Mouse (Mus musculus): ENCODE measurements around the gene 4930572O03Rik. TPM values are rescaled to one million over a fixed set of nuclear protein-coding genes. Genes with fewer than 3 reads are reported as not detected.
"Not testable (repeated sequence)": the region's sequence is repeated elsewhere in the genome, so short reads cannot be mapped to it uniquely, and the experiment has no call there.

4930572O03Rik gene
- total RNA-seq (2021): not detected
- long read RNA-seq, experiment 1: 0 reads
- long read RNA-seq, experiment 2: 0 reads

DNA sequence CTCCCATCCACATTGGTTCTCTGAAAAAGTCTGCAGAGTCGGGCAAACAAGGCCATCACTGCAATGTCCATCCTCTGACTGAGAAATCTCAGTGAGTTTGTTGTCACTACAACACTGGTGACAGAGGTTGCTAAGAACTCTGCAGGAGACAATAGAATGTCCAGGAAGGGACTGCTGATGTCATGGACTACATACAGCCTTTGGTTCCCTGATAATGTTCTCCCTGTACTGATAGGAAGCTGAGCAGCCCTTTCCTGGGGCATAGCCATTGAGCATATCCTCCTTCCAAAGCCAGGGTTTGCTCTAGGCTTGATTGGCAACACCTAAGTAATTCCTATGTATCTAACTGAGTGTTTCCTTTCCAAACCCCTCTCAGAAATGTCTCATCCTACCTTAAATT is at the start of gene 4930572O03Rik:
4930572O03Rik (minus strand) TSS at position 101 of the 400 bp plus-strand sequence.
- DNase-seq: not testable (repeated sequence)

DNA sequence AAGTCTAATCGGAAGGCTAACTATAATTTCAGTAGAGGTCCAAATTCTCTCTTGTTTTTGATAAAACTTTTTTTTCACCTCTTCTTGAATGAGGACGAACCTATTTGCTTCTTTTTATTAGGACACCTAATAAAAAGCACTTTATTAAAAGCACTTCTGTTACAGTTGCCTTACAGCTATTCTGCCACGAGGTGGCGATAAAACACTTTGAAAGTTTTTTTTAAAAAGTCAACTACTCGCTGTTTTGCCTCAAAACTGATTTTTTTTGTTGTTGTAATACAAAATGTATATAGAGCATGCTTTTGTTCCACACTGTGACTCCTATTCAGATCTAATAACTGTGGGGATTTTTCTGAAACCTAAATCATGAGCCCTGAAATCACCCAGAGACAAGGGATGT is 46.0 kb upstream of the 4930572O03Rik start:
- peak in 1 of 2 experiments; percentile 19 for DNase-seq

DNA sequence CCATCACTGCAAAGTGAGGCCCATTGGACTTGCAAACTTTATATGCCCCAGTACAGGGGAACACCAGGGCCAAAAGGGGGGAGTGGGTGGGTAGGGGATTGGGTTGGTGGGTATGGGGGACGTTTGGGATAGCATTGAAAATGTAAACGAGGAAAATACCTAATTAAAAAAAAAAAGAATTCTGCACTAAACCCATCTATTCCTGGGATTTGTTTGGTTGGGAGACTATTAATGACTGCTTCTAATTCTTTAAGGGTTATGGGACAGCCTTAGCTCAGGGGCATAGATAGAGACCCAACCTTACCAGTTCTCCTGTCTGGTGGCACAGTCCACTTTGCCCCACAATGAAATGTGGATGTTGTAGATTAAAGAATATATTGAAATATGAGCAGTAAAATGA is 40.9 kb upstream of the 4930572O03Rik start:
- not testable (repeated sequence) for DNase-seq

DNA sequence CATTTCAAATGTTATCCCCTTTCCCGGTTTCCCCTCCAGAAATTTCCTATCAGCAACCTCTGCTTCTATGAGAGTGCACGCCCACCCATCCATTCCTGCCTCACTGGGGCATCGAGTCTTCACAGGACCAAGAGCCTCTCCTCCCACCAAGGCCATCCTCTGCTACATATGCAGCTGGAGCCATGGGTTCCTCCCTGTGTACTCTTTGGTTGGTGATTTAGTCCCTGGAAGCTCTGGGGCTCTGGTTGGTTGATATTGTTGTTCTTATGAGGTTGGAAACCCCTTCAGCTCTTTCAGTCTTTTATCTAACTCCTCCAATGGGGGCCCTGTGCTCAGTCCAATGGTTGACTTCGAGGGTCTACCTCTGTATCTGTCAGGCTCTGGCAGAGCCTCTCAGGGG is 35.0 kb upstream of the 4930572O03Rik start:
- DNase-seq: not testable (repeated sequence)

DNA sequence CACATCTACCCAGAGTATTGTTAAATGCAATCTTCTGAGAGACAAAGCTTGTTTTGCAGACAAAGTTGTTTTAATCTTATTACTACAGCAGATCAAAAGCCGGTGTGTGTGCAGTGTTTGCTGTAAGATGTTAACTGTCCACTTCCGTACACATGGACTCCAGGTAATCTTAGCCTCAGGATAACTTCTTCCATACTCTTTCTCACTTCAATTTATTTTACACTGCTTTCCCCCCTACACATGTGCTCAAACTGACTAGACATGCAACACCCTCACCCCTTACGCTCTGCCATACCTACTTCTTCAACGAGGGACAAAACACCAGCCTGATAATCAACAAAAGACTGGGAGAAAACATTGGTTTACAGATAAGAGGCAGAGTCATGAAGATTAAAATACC is 34.0 kb upstream of the 4930572O03Rik start:
- DNase-seq: not testable (repeated sequence)

DNA sequence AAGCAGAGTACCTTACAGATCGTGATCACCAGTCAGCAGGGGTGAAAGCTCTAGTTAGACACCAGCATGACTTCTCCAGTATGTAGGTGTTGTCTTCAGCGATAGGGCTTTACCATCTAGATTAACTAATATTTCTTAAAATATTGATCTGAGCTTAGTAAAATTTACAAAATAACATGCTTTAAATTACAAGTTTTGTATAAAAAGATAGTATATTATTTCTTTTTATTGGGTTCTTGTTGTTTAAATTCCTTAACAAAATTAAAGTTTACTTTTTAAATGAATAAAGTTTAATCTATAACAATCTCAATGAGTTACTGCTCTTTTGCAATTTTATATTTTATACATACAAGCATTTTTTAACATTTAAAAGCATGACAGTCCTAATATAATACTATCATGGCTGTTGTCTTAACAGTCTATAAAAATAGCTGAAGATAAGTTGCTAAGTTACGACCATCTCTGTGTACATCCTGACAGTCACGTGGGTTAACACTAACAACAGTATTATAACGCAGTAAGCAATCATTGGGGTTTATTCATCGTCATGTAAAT is 32.9 kb upstream of the 4930572O03Rik start:
- DNase-seq: not testable (repeated sequence)

DNA sequence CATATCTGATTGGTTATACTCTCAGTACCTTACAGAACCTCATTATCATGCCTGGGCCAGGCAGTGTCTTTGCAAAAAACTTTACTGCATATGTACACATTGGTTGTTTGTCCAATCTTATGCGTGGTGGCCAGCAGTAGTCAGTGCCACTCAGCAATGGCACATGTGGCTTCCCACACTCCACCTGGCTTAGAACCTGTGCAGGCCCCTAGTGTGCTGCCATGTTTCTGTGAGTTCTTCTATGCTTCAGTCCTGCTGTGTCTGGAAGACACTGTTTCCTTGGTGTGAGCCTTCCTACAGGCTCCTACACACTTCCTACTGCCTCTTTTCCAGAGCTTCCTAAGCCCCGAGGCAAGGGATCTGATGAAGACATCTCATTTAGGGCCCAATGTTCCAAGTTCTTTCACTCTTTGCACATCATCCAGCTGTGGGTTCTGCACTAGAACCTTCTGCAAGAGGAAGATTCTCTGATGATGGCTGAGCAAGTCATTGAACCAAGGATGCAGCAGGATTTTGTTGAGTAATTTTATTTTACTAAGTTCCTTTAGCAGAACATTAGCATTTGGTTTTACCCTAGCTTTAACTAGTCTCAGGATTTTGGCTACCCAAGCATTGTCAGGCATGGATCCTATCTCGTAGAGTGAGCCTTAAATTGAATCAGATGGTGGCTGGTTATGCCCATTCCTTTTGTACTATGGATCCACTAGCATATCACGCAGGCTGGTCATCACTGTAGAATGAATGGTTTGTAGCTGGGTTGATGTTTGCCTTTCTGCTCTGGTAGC is 32.2 kb upstream of the 4930572O03Rik start:
- DNase-seq: not testable (repeated sequence)

DNA sequence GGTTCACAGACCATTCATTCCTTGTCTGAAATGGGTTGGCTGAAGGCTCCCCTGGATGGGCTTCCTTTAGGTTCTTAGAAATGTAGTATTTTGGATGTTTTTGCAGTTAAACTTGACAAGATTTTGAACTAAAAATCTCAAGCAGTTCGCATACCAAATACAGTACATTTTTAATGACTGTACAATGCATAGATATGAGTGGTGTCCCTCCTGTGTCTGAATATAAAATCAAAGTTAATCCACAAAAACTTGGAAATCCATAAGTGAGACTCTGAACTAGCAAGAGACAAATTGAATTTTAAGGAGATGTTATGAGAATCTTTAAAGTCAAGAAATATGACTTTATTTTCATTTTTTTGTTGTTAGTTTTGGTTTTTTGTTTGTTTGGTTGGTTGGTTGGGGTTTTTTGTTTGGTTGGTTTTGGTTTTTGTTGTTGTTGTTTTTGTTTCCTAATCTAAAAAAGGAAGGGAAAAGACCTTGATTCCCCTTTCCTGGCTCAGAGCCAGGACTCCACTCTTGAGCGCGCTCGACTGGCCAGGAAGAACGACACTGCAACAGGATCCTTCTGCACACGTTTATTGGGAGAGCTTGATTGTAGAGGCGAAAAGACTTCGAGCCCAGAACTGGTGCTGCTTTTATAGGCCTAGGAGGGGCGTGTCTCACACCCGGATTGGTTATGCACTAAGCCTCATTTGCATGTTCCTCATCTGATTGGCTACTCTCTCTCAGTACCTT is 24.6 kb upstream of the 4930572O03Rik start:
- not testable (repeated sequence) for DNase-seq

DNA sequence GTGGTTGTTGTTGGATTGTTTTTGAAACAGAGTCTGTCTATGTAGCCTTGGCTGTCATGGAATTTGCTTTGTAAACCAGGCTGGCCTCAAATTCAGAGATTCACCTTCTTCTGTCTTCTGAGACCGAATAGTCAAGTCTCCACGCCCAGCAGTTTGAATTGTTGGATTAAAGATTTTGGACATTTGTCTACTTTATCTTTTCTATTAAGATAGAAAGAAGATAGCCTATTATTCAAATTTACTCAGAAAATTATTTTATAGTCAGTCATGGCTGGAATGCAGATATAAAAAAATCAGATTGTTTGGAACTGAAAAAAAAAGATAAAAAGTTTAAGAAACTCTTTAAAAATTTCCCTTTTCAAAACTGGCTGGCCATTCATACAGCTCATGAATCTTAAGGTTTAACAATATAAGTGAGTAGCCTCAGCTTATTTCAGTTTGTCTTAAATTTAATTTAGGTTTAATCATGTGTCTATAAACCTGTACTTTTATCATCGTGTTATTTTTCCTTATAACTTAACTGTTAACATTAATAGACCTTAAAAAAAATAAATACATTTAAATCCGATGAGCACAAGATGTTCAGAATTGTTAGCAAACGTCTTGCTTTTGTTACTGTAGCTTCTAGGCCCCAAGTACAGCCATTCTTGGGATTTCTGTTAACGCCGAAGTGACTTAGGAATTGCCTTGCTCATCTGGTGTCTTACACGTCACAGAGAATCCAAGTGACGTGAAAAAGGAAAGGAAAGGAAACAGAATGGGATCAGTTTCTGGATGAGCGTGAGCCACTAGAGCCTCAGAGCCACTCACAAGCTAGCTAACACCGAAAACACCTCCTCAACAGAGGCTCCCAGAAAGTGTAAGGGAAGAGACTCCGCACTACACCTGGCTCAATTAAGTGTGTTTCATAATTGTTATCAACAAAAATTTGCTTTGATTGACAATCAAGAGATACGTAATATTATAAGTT is 23.4 kb upstream of the 4930572O03Rik start:
- not testable (repeated sequence) for DNase-seq

DNA sequence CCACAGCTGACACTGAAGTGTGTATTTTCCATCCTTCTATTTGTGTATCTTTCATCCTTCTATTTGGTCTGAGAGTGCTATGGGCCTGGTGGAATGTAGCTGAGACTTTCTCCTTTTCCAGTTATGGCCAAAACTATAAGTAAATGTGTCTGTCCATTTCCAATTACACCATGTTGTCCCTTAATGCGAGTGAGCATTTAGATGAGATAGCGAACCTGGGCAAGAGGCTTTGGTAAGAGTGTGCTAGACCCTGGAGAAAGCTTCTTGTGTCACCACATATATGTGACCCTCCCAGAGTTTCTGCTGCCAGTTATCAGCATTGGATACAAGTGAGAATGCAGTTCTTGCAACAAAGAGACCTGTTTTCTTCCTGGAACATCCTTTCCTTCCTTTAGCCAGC is 22.0 kb upstream of the 4930572O03Rik start:
- DNase-seq: not testable (repeated sequence)

DNA sequence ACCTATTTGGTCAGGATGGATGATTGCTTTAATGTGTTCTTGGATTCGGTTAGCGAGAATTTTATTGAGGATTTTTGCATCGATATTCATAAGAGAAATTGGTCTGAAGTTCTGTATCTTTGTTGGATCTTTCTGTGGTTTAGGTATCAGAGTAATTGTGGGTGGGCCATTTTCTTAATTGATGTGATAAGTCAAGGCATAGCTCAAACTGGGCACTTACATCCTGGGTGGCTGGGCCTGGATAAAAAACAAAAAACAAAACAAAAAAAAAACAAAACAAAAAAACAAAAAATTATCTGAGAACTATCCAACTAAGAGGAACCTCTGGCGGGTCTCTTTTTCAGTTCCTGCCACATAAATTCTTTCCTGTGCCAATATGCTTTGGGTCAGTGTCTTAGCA is 20.9 kb upstream of the 4930572O03Rik start:
- DNase-seq: not testable (repeated sequence)

DNA sequence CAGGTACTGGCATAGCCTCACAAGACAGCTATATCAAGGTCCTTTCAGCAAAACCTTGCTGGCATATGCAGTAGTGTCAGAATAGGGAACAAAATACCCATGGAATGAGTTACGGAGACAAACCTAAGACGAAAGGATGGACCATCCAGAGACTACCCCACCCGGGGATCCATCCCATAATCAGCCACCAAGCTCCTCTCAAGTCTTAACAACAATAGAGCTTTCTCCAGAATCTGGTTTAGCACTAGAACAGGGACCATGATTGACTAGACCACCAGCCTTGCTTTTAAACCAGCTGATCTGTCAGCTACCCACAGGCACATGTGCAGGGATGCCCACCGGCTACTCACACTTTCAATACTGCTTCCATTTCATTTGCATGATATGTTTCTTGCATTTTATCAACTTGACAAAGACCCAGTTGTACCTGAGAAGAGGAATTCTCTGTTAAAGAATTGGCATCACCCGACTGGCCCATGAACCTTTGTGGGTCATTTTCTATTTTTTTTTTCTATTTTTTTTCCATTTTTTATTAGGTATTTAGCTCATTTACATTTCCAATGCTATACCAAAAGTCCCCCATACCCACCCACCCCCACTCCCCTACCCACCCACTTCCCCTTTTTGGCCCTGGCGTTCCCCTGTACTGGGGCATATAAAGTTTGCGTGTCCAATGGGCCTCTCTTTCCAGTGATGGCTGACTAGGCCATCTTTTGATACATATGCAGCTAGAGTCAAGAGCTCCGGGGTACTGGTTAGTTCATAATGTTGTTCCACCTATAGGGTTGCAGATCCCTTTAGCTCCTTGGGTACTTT is 17.8 kb upstream of the 4930572O03Rik start:
- not testable (repeated sequence) for DNase-seq

DNA sequence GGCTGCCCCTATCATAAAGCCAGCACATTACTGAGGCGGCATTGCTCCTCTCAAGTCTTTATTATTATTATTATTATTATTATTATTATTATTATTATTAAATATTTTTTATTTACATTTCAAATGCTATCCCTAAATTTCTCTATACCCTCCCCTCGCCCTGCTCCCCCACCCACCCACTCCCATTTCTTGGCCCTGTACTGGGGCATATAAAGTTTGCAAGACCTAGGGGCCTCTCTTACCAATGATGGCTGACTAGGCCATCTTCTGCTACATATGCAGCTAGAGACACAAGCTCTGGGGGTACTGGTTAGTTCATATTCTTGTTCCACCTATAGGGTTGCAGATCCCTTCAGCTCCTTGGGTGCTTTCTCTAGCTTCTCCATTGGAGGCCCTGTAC is 17.1 kb upstream of the 4930572O03Rik start:
- DNase-seq: not testable (repeated sequence)

DNA sequence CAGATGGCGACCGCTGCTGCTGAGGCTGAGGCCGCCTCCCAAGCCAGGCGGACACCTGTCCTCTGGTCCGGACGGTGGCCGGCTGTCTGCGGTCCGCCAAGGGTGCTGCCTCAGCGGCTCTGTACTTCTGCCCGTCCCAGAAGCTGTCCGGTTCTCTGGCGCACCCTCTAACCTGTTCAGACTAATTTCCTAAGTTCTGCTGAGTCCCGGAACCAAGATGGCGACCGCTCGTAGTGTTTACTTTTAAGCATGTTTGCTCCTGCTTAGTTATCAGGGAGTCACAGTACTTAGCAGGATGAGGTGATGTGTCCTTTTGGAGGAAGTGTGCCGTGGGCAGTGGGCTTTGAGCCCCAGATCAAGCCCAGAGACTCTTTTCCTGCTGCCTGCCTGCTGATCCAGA is 13.9 kb upstream of the 4930572O03Rik start:
- DNase-seq: not testable (repeated sequence)

DNA sequence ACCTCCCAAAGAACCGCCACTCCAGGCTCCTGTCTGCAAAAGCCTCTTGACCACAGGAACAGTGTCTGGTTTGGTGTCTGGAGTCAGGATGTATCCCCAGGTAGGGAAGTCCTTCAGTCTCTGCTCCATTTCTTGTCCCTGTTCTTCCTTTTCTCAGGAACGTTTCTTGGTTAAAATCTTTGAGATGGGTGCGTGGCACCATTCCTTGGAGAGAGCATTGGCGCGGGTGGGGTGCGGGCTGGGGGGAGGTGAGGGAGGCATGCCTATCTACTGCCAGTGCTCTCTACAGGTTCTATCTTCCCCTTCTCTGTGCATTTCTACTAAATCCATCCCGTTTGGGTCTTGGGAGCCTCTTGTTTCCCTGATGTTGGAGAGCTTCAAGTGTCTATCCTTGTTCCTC is 7.0 kb upstream of the 4930572O03Rik start:
- not testable (repeated sequence) for DNase-seq

DNA sequence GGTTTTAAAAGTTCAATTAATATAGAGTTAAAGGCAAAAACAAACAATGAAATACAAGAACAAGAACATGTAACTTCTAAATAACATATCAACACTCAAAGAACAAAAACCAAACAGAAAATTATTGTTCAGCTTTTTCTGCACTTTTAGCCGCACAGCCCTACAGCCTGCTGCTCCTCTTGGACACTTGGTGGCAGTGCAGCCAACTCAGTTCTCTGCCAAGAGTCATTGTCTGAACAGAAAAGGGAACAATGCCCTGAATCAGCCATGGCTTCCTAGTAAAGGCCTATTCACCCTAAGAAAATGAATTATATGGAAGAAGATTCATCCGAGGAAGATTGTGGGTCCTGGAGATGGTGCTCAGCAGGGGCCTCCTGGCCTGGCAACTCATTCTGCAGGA is 4.5 kb downstream of the 4930572O03Rik start:
- DNase-seq: not testable (repeated sequence)

DNA sequence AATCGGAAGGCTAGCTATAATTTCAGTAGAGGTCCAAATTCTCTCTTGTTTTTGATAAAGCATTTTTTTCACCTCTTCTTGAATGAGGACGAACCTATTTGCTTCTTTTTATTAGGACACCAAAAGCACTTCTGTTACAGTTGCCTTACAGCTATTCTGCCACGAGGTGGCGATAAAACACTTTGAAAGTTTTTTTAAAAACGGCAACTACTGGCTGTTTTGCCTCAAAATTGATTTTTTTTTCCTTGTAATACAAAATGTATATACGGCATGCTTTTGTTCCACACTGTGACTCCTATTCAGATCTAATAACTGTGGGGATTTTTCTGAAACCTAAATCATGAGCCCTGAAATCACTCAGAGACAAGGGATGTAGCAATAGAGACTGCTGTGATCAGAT is 11.2 kb downstream of the 4930572O03Rik start:
- not testable (repeated sequence) for DNase-seq

DNA sequence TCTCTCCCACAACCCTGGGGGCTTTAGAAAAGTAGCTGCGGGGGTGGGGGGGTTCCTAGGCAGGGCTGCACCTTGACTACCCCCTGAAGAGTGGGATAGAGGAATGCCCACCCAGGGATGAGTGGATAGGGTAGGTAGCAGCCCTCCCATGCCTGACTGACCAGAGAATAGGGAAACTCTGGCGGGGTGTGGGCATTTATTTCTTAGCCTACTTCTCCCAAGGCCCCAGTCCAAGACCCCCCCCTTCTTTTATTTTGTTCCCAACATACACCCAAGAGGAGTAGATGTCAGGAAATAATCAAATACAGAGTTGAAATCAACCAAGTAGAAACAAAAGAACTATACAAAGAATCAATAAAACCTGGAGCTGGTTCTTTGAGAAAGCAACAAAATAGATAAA is 19.2 kb downstream of the 4930572O03Rik start:
- DNase-seq: not testable (repeated sequence)

DNA sequence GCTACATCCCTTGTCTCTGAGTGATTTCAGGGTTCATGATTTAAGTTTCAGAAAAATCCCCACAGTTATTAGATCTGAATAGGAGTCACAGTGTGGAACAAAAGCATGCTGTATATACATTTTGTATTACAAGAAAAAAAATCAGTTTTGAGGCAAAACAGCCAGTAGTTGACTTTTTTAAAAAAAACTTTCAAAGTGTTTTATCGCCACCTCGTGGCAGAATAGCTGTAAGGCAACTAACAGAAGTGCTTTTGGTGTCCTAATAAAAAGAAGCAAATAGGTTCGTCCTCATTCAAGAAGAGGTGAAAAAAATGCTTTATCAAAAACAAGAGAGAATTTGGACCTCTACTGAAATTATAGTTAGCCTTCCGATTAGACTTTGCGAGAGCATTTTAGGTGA is 26.8 kb downstream of the 4930572O03Rik start:
- DNase-seq: peak in 1 of 2 experiments; percentile 10

DNA sequence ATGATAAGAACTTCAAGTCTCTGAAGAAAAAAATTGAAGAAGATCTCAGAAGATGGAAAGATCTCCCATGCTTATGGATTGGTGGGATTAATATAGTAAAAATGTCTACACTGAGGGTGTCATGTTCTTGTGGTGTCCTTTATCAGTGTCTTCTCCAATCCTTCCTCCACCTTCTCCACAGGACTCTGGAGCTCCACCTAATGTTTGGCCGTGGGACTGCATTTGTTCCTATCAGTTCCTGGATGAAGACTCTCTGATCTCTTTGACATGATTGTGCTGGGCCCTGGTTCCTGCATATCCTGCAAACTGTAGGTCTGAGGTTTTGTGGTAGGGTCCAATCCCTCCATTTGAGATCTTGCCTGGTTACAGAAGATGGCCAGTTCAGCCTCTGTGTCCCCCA is 28.7 kb downstream of the 4930572O03Rik start:
- peak in 1 of 2 experiments; percentile 15 for DNase-seq

DNA sequence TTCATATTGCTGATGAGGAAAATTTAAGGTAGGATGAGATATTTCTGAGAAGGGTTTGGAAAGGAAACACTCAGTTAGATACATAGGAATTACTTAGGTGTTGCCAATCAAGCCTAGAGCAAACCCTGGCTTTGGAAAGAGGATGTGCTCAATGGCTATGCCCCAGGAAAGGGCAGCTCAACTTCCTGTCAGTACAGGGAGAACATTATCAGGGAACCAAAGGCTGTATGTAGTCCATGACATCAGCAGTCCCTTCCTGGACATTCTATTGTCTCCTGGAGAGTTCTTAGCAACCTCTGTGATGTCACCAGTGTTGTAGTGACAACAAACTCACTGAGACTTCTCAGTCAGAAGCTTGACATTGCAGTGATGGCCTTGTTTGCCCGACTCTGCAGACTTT is 38.1 kb downstream of the 4930572O03Rik start, which contains the start of gene Speer4d:
Speer4d (plus strand) TSS at position 301 of the 400 bp plus-strand sequence.
- DNase-seq: not testable (repeated sequence)

All from heart, adult 18-20 months (tissue).